Mouse (Mus musculus): ENCODE data around the gene Rangrf.
"Not testable (repeated sequence)": the region's sequence is repeated elsewhere in the genome, so short reads cannot be mapped to it uniquely, and the experiment has no call there.

Rangrf gene

DNA sequence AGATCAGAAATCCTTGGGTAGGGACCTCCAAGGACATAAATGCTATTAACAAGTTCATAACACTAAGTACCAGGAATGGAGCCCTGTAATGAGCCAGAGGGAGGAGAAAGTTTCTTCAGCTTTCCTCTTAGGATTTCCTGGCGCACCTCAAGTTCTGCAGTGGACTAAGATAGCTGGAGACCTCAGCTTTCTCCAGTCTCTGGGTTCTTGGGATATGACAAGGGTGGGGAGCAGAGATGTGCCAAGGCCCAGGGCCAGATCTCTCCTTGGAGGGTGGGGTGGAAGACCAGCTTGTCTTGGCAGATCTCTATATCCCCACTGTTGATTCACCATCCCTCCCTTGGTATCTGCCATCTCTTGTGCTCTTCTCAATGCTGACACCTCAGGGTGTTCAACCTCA is 616 bp upstream of the Rangrf start:
- no peak for DNase-seq (ENCODE audit: low read depth)

GRCm38 (mm10) chr11:68974059-68974450 is 930 bp downstream of the Rangrf start:
- DNase-seq (ENCODE audit: low read depth) = no peak

DNA sequence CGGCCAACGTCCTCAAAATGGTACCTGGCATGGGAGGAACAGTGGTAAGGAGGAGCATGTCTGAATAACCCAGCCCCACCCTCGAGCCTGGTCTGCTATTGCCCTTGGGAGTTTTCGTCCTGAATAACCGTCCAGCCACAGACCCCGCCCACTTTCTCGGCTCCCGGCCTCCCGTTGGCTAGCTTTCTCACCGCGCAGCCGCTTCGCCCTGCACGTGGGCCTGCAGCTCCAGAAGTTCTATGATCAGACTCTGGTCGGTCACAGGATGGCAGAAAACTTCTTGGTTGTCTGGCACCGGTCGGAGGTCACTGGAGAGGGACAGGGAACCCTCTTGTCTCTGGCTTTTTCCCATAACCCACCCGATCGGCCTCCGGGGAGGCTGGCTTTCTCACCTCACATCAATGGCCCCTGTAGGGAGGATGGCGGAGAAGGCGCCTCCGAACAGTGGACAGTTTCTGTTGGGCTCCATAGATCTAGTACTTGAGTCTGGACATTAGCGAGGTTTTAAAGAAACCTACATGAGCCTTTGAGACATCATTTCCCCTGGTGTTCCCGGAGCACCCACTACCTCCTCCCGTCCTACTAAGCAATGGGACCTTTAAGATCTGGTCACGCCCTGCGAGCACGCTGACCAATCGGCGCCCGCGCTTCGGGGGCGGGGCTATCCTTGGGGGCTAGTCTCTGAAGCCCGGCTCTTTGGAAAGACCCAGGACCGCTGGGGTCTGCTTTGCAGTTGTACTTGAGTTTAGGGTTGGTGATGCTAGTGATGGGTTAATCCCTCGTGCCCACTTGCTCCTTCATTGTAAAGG is 1.5 kb downstream of the Rangrf start:
- DNase-seq (ENCODE audit: low read depth) = peak; percentile 88

DNA sequence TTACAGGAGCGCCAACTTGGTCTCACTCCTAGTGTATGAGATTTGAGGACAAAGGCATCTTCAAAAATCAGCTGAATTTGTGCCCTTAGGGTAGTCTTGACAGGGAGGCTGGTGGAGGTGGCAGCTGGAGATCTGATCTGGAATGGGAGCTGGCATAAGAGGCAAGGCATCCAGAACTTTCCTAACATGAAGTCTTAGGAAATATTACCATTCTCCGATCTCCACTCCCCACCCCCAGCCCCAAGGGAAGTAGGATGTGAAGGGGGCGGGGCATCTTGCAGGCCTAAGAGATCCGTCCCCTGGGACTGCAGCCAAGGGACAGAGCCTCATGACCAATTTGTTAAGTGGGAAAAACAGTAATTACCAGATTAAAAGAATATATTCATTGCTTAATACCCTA is 4.8 kb downstream of the Rangrf start:
- DNase-seq (ENCODE audit: low read depth) = no peak

DNA sequence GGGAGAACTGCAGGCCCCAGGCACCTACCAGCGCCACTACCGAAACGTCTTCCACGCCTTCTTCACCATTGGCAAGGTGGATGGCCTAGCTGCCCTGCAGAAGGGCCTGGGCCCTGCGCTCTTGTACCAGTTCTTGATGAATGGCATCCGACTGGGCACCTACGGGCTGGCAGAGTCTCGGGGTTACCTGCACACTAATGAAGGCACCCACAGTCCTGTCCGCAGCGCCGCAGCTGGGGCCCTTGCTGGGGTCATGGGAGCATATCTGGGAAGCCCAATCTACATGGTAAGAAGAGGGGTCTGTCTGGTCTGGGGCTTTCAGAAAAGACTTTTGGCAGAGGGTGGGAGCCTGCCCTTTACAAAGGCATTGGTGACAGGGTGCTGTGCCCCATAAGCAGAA is 6.2 kb downstream of the Rangrf start:
- no peak for DNase-seq (ENCODE audit: low read depth)

DNA sequence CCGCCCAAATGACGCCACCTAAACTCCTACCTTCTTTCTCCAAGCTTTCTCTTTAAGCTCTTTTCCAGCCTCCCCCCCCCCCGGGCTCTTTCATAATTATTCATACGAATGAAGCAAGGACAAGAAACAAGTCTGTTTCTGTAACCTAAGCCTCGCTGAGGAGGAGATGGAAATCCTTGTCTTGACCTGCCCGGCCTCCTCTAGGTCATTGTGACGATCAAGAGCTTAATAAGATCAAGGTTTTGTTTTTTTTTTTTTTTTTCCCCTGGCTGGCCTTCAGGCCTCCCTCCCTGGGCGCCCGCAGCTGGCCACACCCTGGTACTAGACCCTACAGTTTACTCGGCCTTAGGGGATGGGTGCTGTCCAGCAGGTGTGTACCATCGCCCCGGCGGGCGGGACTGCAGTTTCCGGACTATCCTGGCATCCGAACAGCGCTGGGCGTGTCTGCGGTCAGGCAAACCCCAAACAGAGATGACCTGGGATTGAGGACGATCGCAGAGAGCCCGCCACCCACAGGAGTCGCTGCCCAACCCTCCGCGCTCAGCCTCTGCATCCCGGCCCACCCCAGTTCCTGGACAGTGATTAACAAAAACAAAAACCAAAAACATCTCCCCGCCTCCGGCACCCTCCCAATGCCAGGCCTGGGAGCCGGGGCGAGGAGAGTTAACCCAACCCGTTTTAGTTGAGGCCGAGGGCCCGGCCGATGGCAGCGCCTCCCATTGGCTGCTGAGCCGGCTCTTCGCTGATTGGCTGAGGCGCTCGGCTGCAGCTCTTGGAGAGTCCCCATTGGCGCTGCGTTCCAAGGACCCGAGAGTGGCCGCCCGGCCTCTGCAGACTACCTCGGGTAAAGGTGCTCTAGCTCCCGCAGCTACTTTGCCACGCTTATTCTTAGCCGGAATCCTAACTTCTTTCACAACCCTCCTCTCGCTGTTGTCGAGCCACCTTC is 7.4 kb downstream of the Rangrf start, which contains the start of gene Slc25a35:
Slc25a35 (plus strand) TSS at position 795 of the 946 bp plus-strand sequence.
- peak; percentile 94 for DNase-seq (ENCODE audit: low read depth)

DNA sequence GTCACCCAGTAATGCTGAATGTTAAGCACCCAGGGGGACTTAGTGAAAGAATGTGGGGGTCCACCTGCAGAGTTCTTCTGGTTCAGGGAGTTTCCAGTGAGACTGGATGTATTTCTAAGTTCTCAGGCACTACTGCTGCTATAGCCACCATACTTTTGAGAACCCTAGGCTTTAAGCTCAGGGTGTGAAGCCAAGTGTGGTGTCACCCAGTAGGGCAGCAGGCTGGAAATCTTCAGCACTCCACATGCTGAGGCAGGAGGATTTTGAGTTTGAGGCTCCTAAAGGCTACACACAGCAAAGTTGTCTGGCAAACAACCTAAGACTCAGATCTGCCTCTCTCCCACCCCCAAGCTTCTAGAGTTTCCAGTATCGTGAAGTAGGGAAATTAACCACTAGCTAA is 8.4 kb downstream of the Rangrf start:
- peak; percentile 40 for DNase-seq (ENCODE audit: low read depth)

GRCm38 (mm10) chr11:68965845-68966244 is 9.1 kb downstream of the Rangrf start:
- DNase-seq (ENCODE audit: low read depth) = peak; percentile 92

GRCm38 (mm10) chr11:68965050-68965449 is 9.9 kb downstream of the Rangrf start:
- no peak for DNase-seq (ENCODE audit: low read depth)

GRCm38 (mm10) chr11:68963405-68963804 is 11.6 kb downstream of the Rangrf start:
- DNase-seq (ENCODE audit: low read depth) = no peak

- not testable (repeated sequence) for DNase-seq (ENCODE audit: low read depth)
Observed at GRCm38 (mm10) chr11:68962159-68962558, 12.8 kb downstream of the Rangrf start.

DNA sequence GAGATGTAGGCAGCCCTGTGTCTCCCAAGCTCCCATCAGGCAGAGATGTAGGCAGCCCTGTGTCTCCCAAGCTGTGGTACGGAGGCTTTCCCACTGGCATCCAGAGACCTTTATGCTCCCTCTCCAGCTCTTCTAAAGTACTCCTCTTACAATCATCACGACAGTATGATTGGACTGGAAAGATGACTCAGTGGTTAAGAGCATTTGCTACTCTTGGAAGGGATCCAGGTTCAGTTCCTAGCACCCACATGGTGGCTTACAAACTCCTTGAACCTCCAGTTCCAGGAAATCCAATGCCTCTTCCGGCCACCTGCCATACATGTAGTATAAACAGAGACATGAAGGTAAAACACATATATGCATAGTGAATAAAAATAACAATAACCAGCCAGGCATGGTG is 13.4 kb downstream of the Rangrf start:
- DNase-seq (ENCODE audit: low read depth) = no peak

DNA sequence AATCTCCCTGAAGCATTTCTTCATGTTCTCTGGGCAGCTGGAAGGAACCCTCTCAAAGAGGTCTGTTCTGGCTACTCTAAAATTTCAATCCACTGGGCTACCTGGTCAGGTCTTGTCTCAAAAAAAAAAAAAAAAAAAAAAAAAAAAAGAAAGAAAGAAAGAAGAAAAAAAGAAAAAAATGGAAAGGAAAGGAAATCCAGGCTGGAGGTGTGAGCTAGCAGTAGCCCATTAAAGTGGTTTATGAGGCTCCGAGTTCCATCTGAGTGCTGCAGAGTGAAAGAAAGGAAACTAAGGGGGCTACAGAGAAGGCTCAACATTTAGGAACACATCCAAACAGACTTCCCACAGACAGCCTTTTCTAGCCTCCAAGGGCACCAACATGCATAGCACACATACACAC is 17.0 kb downstream of the Rangrf start:
- DNase-seq (ENCODE audit: low read depth) = no peak

DNA sequence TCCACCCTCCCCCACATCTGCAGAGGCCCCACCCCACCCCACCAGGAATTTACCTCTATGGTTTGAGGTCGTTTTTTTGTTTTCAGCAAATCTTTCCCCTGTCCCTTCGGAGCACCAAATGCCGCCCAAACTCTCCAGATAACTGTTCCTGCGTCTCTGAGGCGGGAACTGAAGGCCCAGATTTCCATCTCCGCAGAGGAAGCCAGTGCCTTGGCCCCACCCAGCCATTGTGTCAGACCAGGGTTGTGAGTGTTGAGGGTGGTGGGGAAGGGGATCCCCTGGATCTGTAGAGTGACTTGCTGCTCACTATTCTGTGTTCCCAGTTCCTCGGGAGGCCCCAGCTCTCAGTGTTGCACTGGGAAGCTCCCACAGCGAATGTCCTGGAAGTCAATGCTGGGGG is 17.7 kb downstream of the Rangrf start, which contains the start of gene Arhgef15:
Arhgef15 (minus strand) TSS at position 173 of the 400 bp plus-strand sequence.
- DNase-seq (ENCODE audit: low read depth) = no peak

DNA sequence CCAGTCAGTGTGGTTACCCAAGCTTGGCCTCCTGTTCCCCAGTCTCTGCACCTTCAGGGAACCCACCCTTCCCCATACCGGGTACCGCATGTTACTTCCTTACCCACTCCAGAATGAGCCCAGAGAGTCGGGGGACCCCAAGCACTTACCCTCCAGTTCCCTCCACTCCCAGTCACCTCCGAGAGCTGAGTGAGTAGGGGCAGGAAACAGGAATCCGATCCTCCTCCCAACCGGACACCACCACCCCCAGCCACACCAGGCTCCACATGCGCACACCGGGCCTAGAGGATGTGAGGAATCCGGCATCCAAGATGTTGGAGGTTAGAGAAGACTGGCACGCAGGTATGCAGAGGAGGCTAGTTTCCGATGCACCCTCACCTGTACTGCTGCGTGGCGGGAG is 18.3 kb downstream of the Rangrf start:
- DNase-seq (ENCODE audit: low read depth) = no peak

DNA sequence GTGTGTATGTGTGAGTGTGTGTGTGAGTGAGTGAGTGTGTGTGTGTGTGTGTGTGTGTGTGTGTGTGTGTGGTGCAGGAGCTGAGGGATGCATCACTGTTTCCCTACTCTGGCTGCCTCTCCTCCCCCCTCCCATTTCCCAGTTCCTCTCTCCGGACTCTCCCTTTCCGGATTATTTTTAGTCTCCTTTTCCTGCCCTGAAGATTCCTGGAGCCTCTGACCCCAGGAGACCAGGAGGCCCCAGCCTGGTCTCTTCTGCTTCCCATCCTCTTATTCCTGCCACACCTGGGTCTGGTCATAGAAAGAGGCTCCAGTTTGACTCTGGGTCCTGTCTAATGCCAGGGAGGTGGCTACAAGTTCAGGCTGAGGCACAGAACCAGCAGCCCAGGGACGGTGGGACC is 18.9 kb downstream of the Rangrf start:
- DNase-seq (ENCODE audit: low read depth) = no peak

GRCm38 (mm10) chr11:68955473-68955872 is 19.5 kb downstream of the Rangrf start:
- no peak for DNase-seq (ENCODE audit: low read depth)

DNA sequence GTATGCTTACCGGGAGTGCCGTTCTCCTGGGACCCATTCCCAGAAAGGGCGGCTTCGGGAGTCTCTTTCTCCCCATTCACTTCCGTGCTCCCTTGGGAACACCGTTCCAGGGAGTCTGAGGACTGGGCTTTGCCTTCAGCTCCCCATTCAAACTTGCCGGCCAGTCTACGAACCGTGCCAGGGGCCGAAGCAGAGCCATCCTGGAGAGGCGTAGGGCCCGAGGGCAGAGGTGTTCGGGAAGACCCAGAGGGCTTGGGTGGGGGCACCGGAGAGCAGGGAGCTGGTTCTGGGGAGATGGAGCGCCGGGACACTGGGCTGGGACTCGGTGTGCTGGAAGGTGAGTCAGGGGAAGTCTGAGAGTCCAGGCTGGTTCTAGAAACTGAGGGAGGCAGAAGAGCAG is 20.6 kb downstream of the Rangrf start:
- DNase-seq (ENCODE audit: low read depth) = no peak

GRCm38 (mm10) chr11:68953903-68954302 is 21.1 kb downstream of the Rangrf start:
- DNase-seq (ENCODE audit: low read depth) = no peak

GRCm38 (mm10) chr11:68947542-68947993 is 27.4 kb downstream of the Rangrf start:
- DNase-seq (ENCODE audit: low read depth) = no peak

DNA sequence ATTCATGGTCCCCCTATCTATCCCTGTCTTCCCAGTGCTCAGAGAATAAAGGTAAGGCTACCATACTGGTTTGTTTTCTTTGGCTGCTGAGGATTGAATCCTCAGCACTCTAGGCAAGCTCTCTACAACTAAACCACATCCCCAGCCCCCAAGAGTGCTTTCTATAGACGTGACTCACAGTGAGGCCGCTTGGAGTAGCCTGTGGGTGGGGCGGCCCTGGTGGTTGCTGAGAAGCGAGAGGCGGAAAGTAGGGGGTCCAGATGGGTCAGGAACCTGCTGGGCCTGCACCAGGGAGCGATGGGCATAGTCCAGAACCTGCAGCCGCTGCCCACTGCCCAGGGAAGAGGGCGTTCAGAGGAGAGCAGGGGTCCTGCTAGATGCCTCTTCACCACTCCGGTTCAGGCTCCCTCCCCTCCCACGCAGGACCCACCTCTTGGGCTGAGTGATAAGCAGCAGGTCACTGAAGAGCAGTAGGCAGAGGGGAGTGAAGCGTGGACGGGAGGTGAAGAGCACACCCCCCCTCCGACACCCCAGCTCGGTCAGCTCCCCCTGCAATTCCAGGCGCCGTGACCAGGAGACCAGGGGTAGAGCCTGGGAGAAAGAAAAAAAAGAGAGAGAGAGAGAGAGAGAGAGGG is 28.1 kb downstream of the Rangrf start:
- DNase-seq (ENCODE audit: low read depth) = no peak

DNA sequence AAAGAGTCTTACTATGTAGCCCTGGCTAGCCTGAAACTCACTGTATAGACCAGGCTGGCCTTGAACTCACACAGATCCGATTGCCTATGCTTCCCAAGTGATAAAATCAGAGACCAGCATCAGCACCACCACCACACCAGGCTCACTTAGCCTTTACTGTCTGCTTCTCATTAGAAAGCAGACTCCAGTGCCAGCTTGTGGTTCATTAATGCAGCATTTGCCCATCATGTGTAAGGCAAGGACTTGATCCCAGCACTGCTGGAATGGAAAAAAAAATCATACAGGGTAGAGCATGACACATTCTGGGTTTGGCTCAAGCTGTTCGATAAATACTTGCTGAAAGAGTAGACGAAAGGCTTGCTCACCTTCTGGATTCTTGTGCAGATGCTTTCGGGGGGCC is 29.0 kb downstream of the Rangrf start:
- DNase-seq (ENCODE audit: low read depth) = no peak

Measured in induced T-regulatory cell, adult 2 months (primary cell).